Mouse (Mus musculus): ENCODE measurements around the gene Ddr1. TPM values are rescaled to one million over a fixed set of nuclear protein-coding genes. Genes with fewer than 3 reads are reported as not detected.

Ddr1 gene
- total RNA-seq, 1 experiment from 2014 or later, result 54.6 TPM

GRCm38 (mm10) chr17:35635699-35636111 is 68.7 kb downstream of the Ddr1 start:
- peak; percentile 51 for DNase-seq

GRCm38 (mm10) chr17:35635202-35635601 is 69.2 kb downstream of the Ddr1 start:
- no peak for DNase-seq

- no peak for DNase-seq
Observed at GRCm38 (mm10) chr17:35633992-35634391, 70.4 kb downstream of the Ddr1 start.

Other genes with a start within 250 kb of the Ddr1 start
- 2.3 and 14.7 TPM in 2 replicates for gene H2-Q10, start 234.5 kb downstream of the Ddr1 start, total RNA-seq (2021)
- gene Pou5f1, start 198.6 kb downstream of the Ddr1 start, total RNA-seq (2021), result 0.30 and 0.90 TPM in 2 replicates
- gene Tcf19, start 187.8 kb downstream of the Ddr1 start, total RNA-seq (2021), result 16.0 and 21.2 TPM in 2 replicates
- gene Cchcr1, start 187.5 kb downstream of the Ddr1 start, total RNA-seq (2021), result 15.7 and 16.6 TPM in 2 replicates
- not detected in 2 replicates for gene Psors1c2, start 171.4 kb downstream of the Ddr1 start, total RNA-seq (2021)
- 0.43 TPM in 2 replicates for gene Cdsn, start 152.5 kb downstream of the Ddr1 start, total RNA-seq (2021)
- gene 2300002M23Rik, start 137.2 kb downstream of the Ddr1 start, total RNA-seq (2021), result not detected in 2 replicates
- gene Sfta2, start 103.1 kb downstream of the Ddr1 start, total RNA-seq (2021), result not detected in 2 replicates
- not detected in 2 replicates for gene Gm9573, start 78.0 kb downstream of the Ddr1 start, total RNA-seq (2021)
- not detected in 2 replicates for gene Mucl3, start 60.9 kb downstream of the Ddr1 start, total RNA-seq (2021)
- 41.5 and 65.4 TPM in 2 replicates for gene Vars2, start 37.0 kb downstream of the Ddr1 start, total RNA-seq (2021)
- 22.4 and 26.9 TPM in 2 replicates for gene Gtf2h4, start 30.9 kb downstream of the Ddr1 start, total RNA-seq (2021)
- gene Ier3, start 117.1 kb upstream of the Ddr1 start, total RNA-seq (2021), result 7.6 and 11.7 TPM in 2 replicates
- 61.0 and 94.1 TPM in 2 replicates for gene Flot1, start 118.6 kb upstream of the Ddr1 start, total RNA-seq (2021)
- gene Tubb5, start 133.7 kb upstream of the Ddr1 start, total RNA-seq (2021), result 192 and 221 TPM in 2 replicates
- gene Mdc1, start 136.9 kb upstream of the Ddr1 start, total RNA-seq (2021), result 30.1 and 31.1 TPM in 2 replicates
- 8.7 and 9.8 TPM in 2 replicates for gene Nrm, start 156.7 kb upstream of the Ddr1 start, total RNA-seq (2021)
- gene Ppp1r18, start 161.0 kb upstream of the Ddr1 start, total RNA-seq (2021), result 36.5 and 36.8 TPM in 2 replicates
- gene Dhx16, start 175.2 kb upstream of the Ddr1 start, total RNA-seq (2021), result 51.4 and 53.3 TPM in 2 replicates
- 41.3 and 56.5 TPM in 2 replicates for gene 2310061I04Rik, start 192.8 kb upstream of the Ddr1 start, total RNA-seq (2021)
- gene Atat1, start 205.5 kb upstream of the Ddr1 start, total RNA-seq (2021), result 35.6 and 44.1 TPM in 2 replicates
- 81.8 and 90.3 TPM in 2 replicates for gene Mrps18b, start 211.8 kb upstream of the Ddr1 start, total RNA-seq (2021)
- 85.0 and 88.1 TPM in 2 replicates for gene Ppp1r10, start 211.8 kb upstream of the Ddr1 start, total RNA-seq (2021)